ENCODE assay signal across 18 mouse cellular contexts in genomic region chr13:38554611-38555010, GRCm38 (mm10). TPM values are rescaled to one million over a fixed set of nuclear protein-coding genes. Genes with fewer than 3 reads are reported as not detected.
DNase-seq lines count a peak whose midpoint lies in the region; ATAC-seq and TF ChIP-seq lines count a peak whose summit lies in the region.
"Had no signal": no experiment of that assay in that cellular context is flagged by ENCODE, and none has a peak within 500 bp of the region (broad histone marks: within the 10 kb centered on the region; RNA-seq: fewer than 3 reads in every experiment).

No protein-coding gene starts in this region.

- no peak overlapping the region for H3K4me3 ChIP-seq in heart, embryonic 10.5 days
- peak overlapping the region; percentile 24 for H3K4me3 ChIP-seq in testis, adult 2 months (ENCODE audit: control insufficient read depth, low read depth, low read length)
- no peak overlapping the region for H3K4me3 ChIP-seq in small intestine, adult 2 months (ENCODE audit: low read depth, low read length)
- no peak overlapping the region for H3K4me3 ChIP-seq in midbrain, embryonic 15.5 days
- no peak overlapping the region for H3K4me3 ChIP-seq in hindbrain, embryonic 14.5 days (replicated peaks; ENCODE audit: low read length)
- H3K4me3 ChIP-seq: forebrain, embryonic 13.5 days; limb, embryonic 13.5 days had no signal

- WGBS in heart, embryonic 10.5 days, result 70% methylated on average over 11 of the region's 11 CpGs
- 29% methylated on average over 11 of the region's 11 CpGs for WGBS in small intestine, adult 2 months
- WGBS in midbrain, embryonic 15.5 days, result 85% methylated on average over 11 of the region's 11 CpGs
- WGBS in hindbrain, embryonic 14.5 days, result 83% methylated on average over 11 of the region's 11 CpGs

- no peak for TF ChIP-seq CTCF in testis, adult 2 months (IDR thresholded peaks at IDR 0.05; ENCODE audit: control insufficient read depth, insufficient read depth, insufficient replicate concordance, low read depth, low read length)
- TF ChIP-seq CTCF in small intestine, adult 2 months (IDR thresholded peaks at IDR 0.05; ENCODE audit: extremely low read depth, insufficient read length, insufficient replicate concordance, low read depth, low read length), result no peak

- ATAC-seq in midbrain, embryonic 15.5 days (replicated peaks), result no peak
- ATAC-seq in hindbrain, embryonic 14.5 days (ENCODE audit: low FRiP score), result no peak
- ATAC-seq: CD4-positive, CD25-positive, alpha-beta regulatory T cell, adult 4 months; forebrain, embryonic 13.5 days; hindbrain, embryonic 16.5 days had no signal

- H3K4me1 ChIP-seq in heart, embryonic 10.5 days, result no peaks in the 10 kb centered on the region
- 0 out of 2 replicates have a peak, but pooled peaks cover 2% of the 10 kb centered on the region for H3K4me1 ChIP-seq in testis, adult 2 months (ENCODE audit: control insufficient read depth, insufficient read depth, low read length)
- peaks cover 2% of the 10 kb centered on the region; the same call in 1 of the 2 replicates for H3K4me1 ChIP-seq in small intestine, adult 2 months (ENCODE audit: control insufficient read depth, insufficient read depth, insufficient read length, low read length)
- no peaks in the 10 kb centered on the region for H3K4me1 ChIP-seq in midbrain, embryonic 15.5 days
- H3K4me1 ChIP-seq in hindbrain, embryonic 14.5 days (replicated peaks; ENCODE audit: control insufficient read depth, insufficient read depth, low read length), result no peaks in the 10 kb centered on the region
- H3K4me1 ChIP-seq: forebrain, embryonic 13.5 days; limb, embryonic 13.5 days had no signal

- intact Hi-C loops in heart, postnatal 10 days (cut with DNase I), result no loop called here

- no peaks in the 10 kb centered on the region for H3K9me3 ChIP-seq in heart, embryonic 10.5 days
- H3K9me3 ChIP-seq in midbrain, embryonic 15.5 days, result no peaks in the 10 kb centered on the region
- H3K9me3 ChIP-seq in hindbrain, embryonic 14.5 days (ENCODE audit: control insufficient read depth, low read length), result no peaks in the 10 kb centered on the region
- H3K9me3 ChIP-seq: forebrain, embryonic 13.5 days; limb, embryonic 13.5 days had no signal

- no peak overlapping the region for H3K9ac ChIP-seq in midbrain, embryonic 15.5 days
- no peak overlapping the region for H3K9ac ChIP-seq in hindbrain, embryonic 14.5 days
- H3K9ac ChIP-seq: forebrain, embryonic 13.5 days; limb, embryonic 13.5 days had no signal

- TF ChIP-seq POLR2A in testis, adult 2 months (IDR thresholded peaks at IDR 0.05; ENCODE audit: control insufficient read depth, low read depth, low read length), result no peak
- no peak for TF ChIP-seq POLR2A in small intestine, adult 2 months (IDR thresholded peaks at IDR 0.05; ENCODE audit: low read depth, low read length)

- H3K27me3 ChIP-seq in heart, embryonic 10.5 days (ENCODE audit: insufficient read depth, poor library complexity, severe bottlenecking), result no peaks in the 10 kb centered on the region
- no peaks in the 10 kb centered on the region for H3K27me3 ChIP-seq in testis, adult 2 months (ENCODE audit: control insufficient read depth, insufficient read depth, low read length)
- H3K27me3 ChIP-seq in small intestine, adult 2 months (ENCODE audit: control insufficient read depth, insufficient read depth, low read length), result no peaks in the 10 kb centered on the region
- H3K27me3 ChIP-seq in midbrain, embryonic 15.5 days (replicated peaks), result no peaks in the 10 kb centered on the region
- H3K27me3 ChIP-seq in hindbrain, embryonic 14.5 days (ENCODE audit: control insufficient read depth, insufficient read depth, low read length), result no peaks in the 10 kb centered on the region
- H3K27me3 ChIP-seq: forebrain, embryonic 13.5 days; limb, embryonic 13.5 days had no signal

- no peak overlapping the region for H3K4me2 ChIP-seq in midbrain, embryonic 15.5 days
- H3K4me2 ChIP-seq in hindbrain, embryonic 14.5 days (replicated peaks), result no peak overlapping the region
- H3K4me2 ChIP-seq: forebrain, embryonic 13.5 days; limb, embryonic 13.5 days had no signal

- peak; percentile 54 for DNase-seq in heart, embryonic 10.5 days (ENCODE audit: low spot score)
- no peak for DNase-seq in heart, postnatal 10 days
- DNase-seq in testis, postnatal 14 days (ENCODE audit: low spot score), result no peak
- DNase-seq in MN1 (ENCODE audit: low spot score), result no peak
- no peak for DNase-seq in hindbrain, embryonic 14.5 days (ENCODE audit: low spot score)
- DNase-seq: adrenal gland, postnatal 36 days; cerebellum, adult 9-10 months; heart, postnatal 4 days; kidney, adult 2 months; right cerebral cortex, postnatal 14 days; thymus, adult 2 months had no signal

- H3K27ac ChIP-seq in heart, embryonic 10.5 days, result no peak overlapping the region
- no peak overlapping the region for H3K27ac ChIP-seq in testis, adult 2 months (ENCODE audit: control insufficient read depth, insufficient read depth, low read depth, low read length)
- peak overlapping the region; percentile 59 for H3K27ac ChIP-seq in small intestine, adult 2 months (ENCODE audit: insufficient read depth, low read depth, low read length)
- no peak overlapping the region for H3K27ac ChIP-seq in midbrain, embryonic 15.5 days
- H3K27ac ChIP-seq in hindbrain, embryonic 14.5 days, result no peak overlapping the region
- H3K27ac ChIP-seq: forebrain, embryonic 13.5 days; limb, embryonic 13.5 days had no signal

- no peaks in the 10 kb centered on the region for H3K36me3 ChIP-seq in heart, embryonic 10.5 days
- no peaks in the 10 kb centered on the region for H3K36me3 ChIP-seq in testis, adult 2 months (ENCODE audit: control insufficient read depth, insufficient read depth, low read length)
- H3K36me3 ChIP-seq in small intestine, adult 2 months (ENCODE audit: control insufficient read depth, insufficient read depth, low read length), result no peaks in the 10 kb centered on the region
- no peaks in the 10 kb centered on the region for H3K36me3 ChIP-seq in midbrain, embryonic 15.5 days (replicated peaks)
- no peaks in the 10 kb centered on the region for H3K36me3 ChIP-seq in hindbrain, embryonic 14.5 days (replicated peaks; ENCODE audit: control insufficient read depth, insufficient read depth)
- H3K36me3 ChIP-seq: limb, embryonic 13.5 days had no signal

RNA-seq across cellular contexts. Expression of gene Txndc5, which starts 26.0 kb away (rescaled TPM):
- 242 and 256 TPM in 2 replicates for polyA plus RNA-seq in heart, embryonic 10.5 days (2016; fragmentation: Nextera tagmentation; extraction: Ambion mirVana)
- 10 to 100 TPM; 68.5 to 71.9 TPM for total RNA-seq in heart, postnatal 10 days (2021)
- 15.8 and 16.3 TPM in 2 replicates for polyA plus RNA-seq in testis, adult 2 months (2012; rRNA removed)
- polyA plus RNA-seq in small intestine, adult 2 months (2012; rRNA removed), result 132 and 222 TPM in 2 replicates
- polyA plus RNA-seq in midbrain, embryonic 15.5 days (2015; fragmentation: Nextera tagmentation; extraction: Ambion mirVana), result 82.2 and 89.0 TPM in 2 replicates
- polyA plus RNA-seq in hindbrain, embryonic 14.5 days (2014; fragmentation: Nextera tagmentation; extraction: Ambion mirVana), result 102 and 108 TPM in 2 replicates
